Mouse (Mus musculus) liver, postnatal 0 days (tissue): ENCODE measurements around the gene Cerkl. TPM values are rescaled to one million over a fixed set of nuclear protein-coding genes. Genes with fewer than 3 reads are reported as not detected.

Experiments
- ATAC-seq: fragments of 200-750 bp; cut with Nextera tagmentation; 2 replicates; pipeline ENCODE4 v1.8.0; 2017; ENCODE audit warnings: mild to moderate bottlenecking, moderate library complexity
- DNase-seq: peaks from one replicate; pipeline ENCODE4 v3.0.0-alpha.2; 2016
- H3K27ac ChIP-seq: fragments of 300-500 bp; sonication (generic); 2 replicates; pipeline ENCODE4 v1.5.1; 2014; ENCODE audit warnings: antibody characterized with exemption, moderate library complexity, mild to moderate bottlenecking, low read depth
- H3K27me3 ChIP-seq: fragments of 300-500 bp; sonication (generic); 2 replicates; pipeline ENCODE4 v1.6.1; 2014; ENCODE audit warnings: low read length, control low read depth, mixed read lengths; ENCODE audit not compliant: insufficient read depth
- H3K36me3 ChIP-seq: fragments of 300-500 bp; sonication (generic); replicated peaks from 2 replicates; pipeline ENCODE4 v1.6.1; 2014; ENCODE audit warnings: mild to moderate bottlenecking, control low read depth, low read length, moderate library complexity, mixed read lengths; ENCODE audit not compliant: insufficient read depth
- H3K4me1 ChIP-seq: fragments of 300-500 bp; sonication (generic); 2 replicates; pipeline ENCODE4 v1.6.1; 2014; ENCODE audit warnings: antibody characterized with exemption, mild to moderate bottlenecking, control low read depth; ENCODE audit not compliant: insufficient read depth
- H3K4me2 ChIP-seq: fragments of 300-500 bp; sonication (generic); 2 replicates; pipeline ENCODE4 v1.6.1; 2014; ENCODE audit warnings: low read depth, mild to moderate bottlenecking, low read length, moderate library complexity, mixed read lengths
- H3K4me3 ChIP-seq: fragments of 300-500 bp; sonication (generic); 2 replicates; pipeline ENCODE4 v1.5.1; 2014; ENCODE audit warnings: low read depth, low read length
- H3K9ac ChIP-seq: fragments of 300-500 bp; sonication (generic); replicated peaks from 2 replicates; pipeline ENCODE4 v1.6.1; 2014; ENCODE audit warnings: mild to moderate bottlenecking, moderate library complexity
- H3K9me3 ChIP-seq: fragments of 300-500 bp; sonication (generic); 2 replicates; pipeline ENCODE4 v1.6.1; 2016; ENCODE audit warnings: mild to moderate bottlenecking, control low read depth, low read length, mixed read lengths
- CTCF ChIP-seq: sonication (generic); IDR thresholded peaks from 2 replicates; pipeline ENCODE4 v1.5.1; 2016; ENCODE audit warnings: antibody characterized with exemption, low read depth
- EP300 ChIP-seq: IDR thresholded peaks from 2 replicates; pipeline ENCODE4 v1.6.1; 2016; ENCODE audit warnings: antibody characterized with exemption, low read depth, mild to moderate bottlenecking
- WGBS: fragments of 180-500 bp; shearing (Covaris S2); extraction: QIAGEN DNeasy Blood & Tissue Kit; methylation state at CpG from one replicate; pipeline ENCODE4 v1.1.7; 2014; ENCODE audit not compliant: insufficient replicate concordance; 5-methylcytosine and 5-hydroxymethylcytosine counted together
- polyA plus RNA-seq: library from polyadenylated mRNA; unstranded; fragments of >200 nt; fragmentation: Nextera tagmentation; extraction: Ambion mirVana; gene quantifications from 2 replicates; pipeline ENCODE4 v1.2.1, GENCODE M21; 2015

Cerkl gene
- 5.9 and 6.6 TPM in 2 replicates for polyA plus RNA-seq

- H3K36me3 ChIP-seq: no peaks in the 10 kb centered on the region
- H3K4me3 ChIP-seq: no peak within 1 kb of the TSS
- 0 out of 2 replicates have a peak within 1 kb of the TSS, but pooled peaks have one; percentile 22 for H3K4me2 ChIP-seq
- ATAC-seq: no peak
- no peak within 1 kb of the TSS for H3K27ac ChIP-seq
- H3K4me1 ChIP-seq: peaks cover 5% of the 10 kb centered on the region; the same call in 1 of the 2 replicates
- H3K9ac ChIP-seq: no peak within 1 kb of the TSS
- DNase-seq: no peak
- H3K27me3 ChIP-seq: peaks cover 70% of the 10 kb centered on the region
- 1% methylated on average over 41 of the region's 42 CpGs for WGBS
- no peaks in the 10 kb centered on the region for H3K9me3 ChIP-seq
- no peak for TF ChIP-seq EP300
Observed at GRCm38 (mm10) chr2:79456575-79457349, at the start of gene Cerkl, which contains the start of gene Neurod1. Gene Cerkl (minus strand): TSS chr2:79456785. Gene Neurod1 (minus strand): TSS chr2:79456751.

- TF ChIP-seq EP300 (no peak), CTCF (peak; percentile 85)
- WGBS: 19% methylated on average over 10 of the region's 10 CpGs
- Histone ChIP-seq H3K4me1 (no peaks in the 10 kb centered on the region), H3K27me3 (no peaks in the 10 kb centered on the region), H3K9ac (no peak overlapping the region), H3K9me3 (no peaks in the 10 kb centered on the region), H3K4me3 (no peak overlapping the region), H3K4me2 (no peak overlapping the region), H3K36me3 (no peaks in the 10 kb centered on the region), H3K27ac (no peak overlapping the region)
- DNase-seq (peak; percentile 74), ATAC-seq (peak; percentile 53)
Observed at GRCm38 (mm10) chr2:79498990-79499755, 42.6 kb upstream of the Cerkl start.

- H3K9ac ChIP-seq: no peak overlapping the region
- no peaks in the 10 kb centered on the region for H3K9me3 ChIP-seq
- H3K36me3 ChIP-seq: no peaks in the 10 kb centered on the region
- H3K27ac ChIP-seq: no peak overlapping the region
- DNase-seq (no peak), ATAC-seq (no peak)
- H3K4me2 ChIP-seq: no peak overlapping the region
- no peaks in the 10 kb centered on the region for H3K27me3 ChIP-seq
- H3K4me1 ChIP-seq: no peaks in the 10 kb centered on the region
- no peak for TF ChIP-seq CTCF
- TF ChIP-seq EP300: no peak
- 71% methylated on average over 3 of the region's 3 CpGs for WGBS
- H3K4me3 ChIP-seq: no peak overlapping the region
Observed at GRCm38 (mm10) chr2:79485127-79485526, 28.5 kb upstream of the Cerkl start.

GRCm38 (mm10) chr2:79482511-79482910 is 25.9 kb upstream of the Cerkl start:
- H3K9me3 ChIP-seq: no peaks in the 10 kb centered on the region
- ATAC-seq: no peak
- no peaks in the 10 kb centered on the region for H3K4me1 ChIP-seq
- no peak for DNase-seq
- H3K9ac ChIP-seq: no peak overlapping the region
- 71% methylated on average over 2 of the region's 2 CpGs for WGBS
- no peak overlapping the region for H3K27ac ChIP-seq
- no peaks in the 10 kb centered on the region for H3K36me3 ChIP-seq
- no peak overlapping the region for H3K4me3 ChIP-seq
- no peaks in the 10 kb centered on the region for H3K27me3 ChIP-seq
- TF ChIP-seq CTCF (no peak), EP300 (no peak)
- no peak overlapping the region for H3K4me2 ChIP-seq

- Histone ChIP-seq H3K4me3 (no peak overlapping the region), H3K27ac (no peak overlapping the region), H3K4me2 (no peak overlapping the region), H3K9ac (no peak overlapping the region), H3K36me3 (no peaks in the 10 kb centered on the region), H3K9me3 (no peaks in the 10 kb centered on the region), H3K27me3 (peaks cover 32% of the 10 kb centered on the region), H3K4me1 (no peaks in the 10 kb centered on the region)
- ATAC-seq: no peak
- no peak for DNase-seq
- WGBS: 71% methylated on average over 4 of the region's 4 CpGs
- TF ChIP-seq EP300 (no peak), CTCF (no peak)
Observed at GRCm38 (mm10) chr2:79462411-79462810, 5.8 kb upstream of the Cerkl start.

GRCm38 (mm10) chr2:79461861-79462260 is 5.3 kb upstream of the Cerkl start:
- no peak for DNase-seq
- Histone ChIP-seq H3K36me3 (no peaks in the 10 kb centered on the region), H3K9me3 (no peaks in the 10 kb centered on the region), H3K4me1 (peaks cover under 1% of the 10 kb centered on the region; the same call in 1 of the 2 replicates), H3K27ac (no peak overlapping the region), H3K27me3 (peaks cover 38% of the 10 kb centered on the region), H3K4me2 (no peak overlapping the region), H3K9ac (no peak overlapping the region), H3K4me3 (no peak overlapping the region)
- ATAC-seq: no peak
- WGBS: 74% methylated on average over 2 of the region's 2 CpGs
- TF ChIP-seq CTCF (no peak), EP300 (no peak)
